Mouse (Mus musculus) brain, embryonic 14.5 days (tissue): ENCODE data around the gene Tfe3.

Source experiments
- CTCF ChIP-seq: fragments of 200-500 bp; IDR thresholded peaks from 2 replicates; pipeline ENCODE4 v1.5.1; 2012; ENCODE audit warnings: inconsistent platforms, mild to moderate bottlenecking, moderate library complexity, borderline replicate concordance; ENCODE audit not compliant: insufficient read depth, insufficient read length; ENCODE audit errors: extremely low read depth
- POLR2A ChIP-seq: fragments of 200-500 bp; IDR thresholded peaks from 2 replicates; pipeline ENCODE4 v1.6.1; 2012; ENCODE audit warnings: mild to moderate bottlenecking, inconsistent platforms, borderline replicate concordance; ENCODE audit not compliant: poor library complexity, insufficient read depth, insufficient read length, severe bottlenecking; ENCODE audit errors: extremely low read depth

DNA sequence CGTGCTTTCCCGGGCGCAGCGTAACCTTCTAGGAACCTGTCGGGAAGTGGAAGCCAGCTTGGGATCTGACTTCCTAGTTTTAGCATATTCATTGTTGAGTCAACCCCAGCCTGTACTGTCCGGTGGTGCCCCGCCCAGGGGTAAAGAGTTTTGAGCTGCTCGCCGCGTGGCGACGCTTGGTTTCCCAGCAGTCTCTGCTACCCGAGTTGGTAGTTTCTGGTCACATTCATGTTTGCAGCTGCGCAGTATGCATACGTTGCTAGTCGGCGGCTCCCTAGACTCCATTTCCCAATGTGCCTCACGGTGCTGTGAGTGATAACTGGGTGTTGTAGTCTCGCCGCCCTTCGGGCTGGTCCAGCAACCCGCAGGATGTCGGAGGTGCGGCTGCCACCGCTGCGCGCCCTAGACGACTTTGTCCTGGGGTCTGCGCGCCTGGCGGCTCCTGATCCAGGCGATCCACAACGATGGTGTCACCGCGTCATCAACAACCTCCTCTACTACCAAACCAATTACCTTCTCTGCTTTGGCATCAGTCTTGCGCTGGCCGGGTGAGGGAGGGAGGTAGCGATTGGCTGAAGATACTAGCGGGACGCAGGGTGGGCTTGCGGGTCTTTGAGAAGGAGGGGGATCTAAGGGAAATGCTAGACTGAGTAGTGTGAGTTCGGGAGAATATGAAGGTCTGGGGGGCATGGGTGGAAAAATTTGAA, 34.0 kb upstream of the Tfe3 start, which contains the start of gene Praf2:
- TF ChIP-seq POLR2A (no peak), CTCF (no peak)
